Mouse (Mus musculus) granulocyte monocyte progenitor cell, adult 5-6 weeks (primary cell): Measurements from ENCODE around the gene Zbtb20. TPM values are rescaled to one million over a fixed set of nuclear protein-coding genes. Genes with fewer than 3 reads are reported as not detected.

Experiments used
- ATAC-seq: replicated peaks from 2 replicates; pipeline ENCODE4 v1.8.0; 2016; ENCODE audit warnings: mild to moderate bottlenecking, moderate TSS enrichment, inconsistent platforms; ENCODE audit not compliant: poor library complexity, severe bottlenecking
- total RNA-seq, 2 experiments: library from RNA; stranded (forward) in 1 of 2; stranded (reverse) in 1 of 2; fragments of 200-712, 200-1000 nt in 1 of 2; fragments of >200 nt in 1 of 2; fragmentation: Nextera tagmentation in 1 of 2; gene quantifications; 2 replicates each; pipeline ENCODE4 v1.2.3; 2014 to 2017

Gene Zbtb20
- total RNA-seq, 2 experiments from 2014 or later, result 6.7 to 22.0 TPM

- no peak for ATAC-seq
Observed at GRCm38 (mm10) chr16:43174815-43175214, 299.1 kb downstream of the Zbtb20 start.

GRCm38 (mm10) chr16:43181038-43181437, 305.4 kb downstream of the Zbtb20 start:
- no peak for ATAC-seq

GRCm38 (mm10) chr16:43190390-43190789, 314.7 kb downstream of the Zbtb20 start:
- ATAC-seq, result peak; percentile 78

- no peak for ATAC-seq
Observed at GRCm38 (mm10) chr16:43191060-43191850, 315.6 kb downstream of the Zbtb20 start.

GRCm38 (mm10) chr16:43193631-43194239, 318.1 kb downstream of the Zbtb20 start:
- ATAC-seq, result no peak

- no peak for ATAC-seq
Observed at GRCm38 (mm10) chr16:43217336-43218006, 341.8 kb downstream of the Zbtb20 start.

DNA sequence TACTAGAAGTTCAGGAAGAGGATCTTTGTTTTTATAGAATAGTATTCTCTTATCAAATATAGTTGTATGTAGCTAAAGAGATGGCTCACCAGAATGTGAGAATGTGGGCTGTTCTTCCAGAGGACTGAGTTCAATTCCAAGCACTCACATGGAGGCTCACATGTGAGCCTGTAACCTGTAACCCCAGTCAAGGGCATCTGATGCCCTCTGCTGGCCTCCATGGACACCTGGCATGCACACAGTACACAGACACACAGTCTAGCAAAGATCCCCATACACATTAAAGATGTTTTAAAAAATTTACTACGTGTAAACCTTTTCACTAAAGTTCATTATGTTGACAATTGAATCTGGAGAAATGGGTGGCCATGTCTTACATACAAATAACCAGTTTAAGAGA, 343.7 kb downstream of the Zbtb20 start:
- ATAC-seq, result no peak

DNA sequence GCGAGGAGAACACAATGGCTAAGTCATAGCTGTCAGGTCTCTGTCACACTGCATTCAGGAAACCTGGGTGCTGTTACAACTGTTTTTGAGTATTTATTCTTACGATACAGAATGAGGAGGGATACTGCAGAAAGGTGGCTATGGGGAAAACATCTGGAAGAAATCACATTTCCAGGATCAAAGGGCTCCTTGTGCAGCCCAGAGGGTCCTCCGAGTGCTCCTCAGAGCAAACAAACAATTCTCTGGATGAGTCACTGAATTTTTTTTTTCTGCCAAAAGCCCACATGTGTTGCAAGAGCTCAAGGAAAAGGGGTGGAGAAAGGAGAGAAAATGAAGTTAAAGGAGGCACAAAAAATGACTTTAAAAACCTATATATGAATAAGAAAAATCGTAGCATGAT, 345.6 kb downstream of the Zbtb20 start:
- ATAC-seq, result no peak

- ATAC-seq, result no peak
Observed at GRCm38 (mm10) chr16:43230253-43230652, 354.6 kb downstream of the Zbtb20 start.

DNA sequence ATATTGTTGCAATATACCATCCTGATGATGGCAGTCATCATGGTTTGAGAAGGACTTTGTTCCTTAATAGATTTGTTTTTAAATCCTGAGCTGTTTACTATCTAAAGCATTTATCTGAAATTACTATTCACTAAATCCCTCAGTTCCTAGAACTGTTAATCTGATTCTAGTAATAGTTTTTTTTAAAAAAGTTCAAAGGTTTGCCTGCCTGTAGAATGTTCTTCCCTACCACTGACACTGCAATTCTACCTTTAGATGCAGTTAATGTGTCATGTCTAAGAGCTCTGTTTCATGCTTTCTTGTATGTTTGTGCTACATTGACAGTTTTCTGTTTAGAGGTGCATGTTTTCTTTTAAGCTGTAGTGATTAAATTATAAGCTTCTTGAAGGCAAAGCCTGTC, 358.6 kb downstream of the Zbtb20 start:
- no peak for ATAC-seq

DNA sequence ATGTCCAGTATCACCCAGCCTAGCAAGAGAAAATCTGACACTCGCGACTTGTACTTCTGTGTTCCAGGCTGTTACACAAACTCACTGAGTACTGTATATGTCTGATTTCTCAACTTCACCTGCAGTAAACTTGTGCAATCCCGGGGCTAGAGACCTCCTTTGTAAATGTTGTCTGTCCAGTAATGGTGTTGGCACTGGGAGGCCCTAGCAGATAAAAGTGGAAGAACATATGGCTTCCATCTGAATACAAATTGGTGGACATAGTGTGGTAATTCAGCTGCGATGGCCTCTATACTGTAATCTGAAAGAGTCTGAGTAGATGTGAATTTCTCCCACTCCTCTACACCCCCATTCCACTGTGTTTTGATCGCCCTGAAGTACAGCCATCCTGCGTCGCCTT, 359.6 kb downstream of the Zbtb20 start:
- no peak for ATAC-seq

DNA sequence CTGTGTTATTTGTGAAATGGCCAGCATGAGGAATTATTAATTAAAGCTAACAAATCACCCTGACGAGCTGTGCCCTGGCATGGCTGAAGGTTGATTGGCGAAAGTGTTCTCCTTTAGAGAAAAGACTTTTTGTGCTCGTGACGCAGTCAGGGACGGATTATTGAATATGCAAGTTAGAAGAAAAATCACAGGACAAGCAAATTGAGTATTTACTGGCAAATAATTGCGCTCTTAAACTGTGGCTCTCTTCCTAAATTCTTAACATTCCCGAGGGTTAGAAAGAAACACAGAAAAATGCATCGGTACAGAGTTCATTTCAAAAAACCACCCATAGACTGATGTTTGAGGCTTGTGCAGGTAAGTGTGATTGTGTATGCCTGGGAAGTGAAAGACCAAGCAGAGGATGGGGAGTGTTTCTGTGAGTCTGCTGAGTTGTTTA, 360.1 kb downstream of the Zbtb20 start:
- ATAC-seq, result no peak

GRCm38 (mm10) chr16:43237551-43237950, 361.9 kb downstream of the Zbtb20 start:
- ATAC-seq, result no peak

- no peak for ATAC-seq
Observed at GRCm38 (mm10) chr16:43247026-43247425, 371.3 kb downstream of the Zbtb20 start.

DNA sequence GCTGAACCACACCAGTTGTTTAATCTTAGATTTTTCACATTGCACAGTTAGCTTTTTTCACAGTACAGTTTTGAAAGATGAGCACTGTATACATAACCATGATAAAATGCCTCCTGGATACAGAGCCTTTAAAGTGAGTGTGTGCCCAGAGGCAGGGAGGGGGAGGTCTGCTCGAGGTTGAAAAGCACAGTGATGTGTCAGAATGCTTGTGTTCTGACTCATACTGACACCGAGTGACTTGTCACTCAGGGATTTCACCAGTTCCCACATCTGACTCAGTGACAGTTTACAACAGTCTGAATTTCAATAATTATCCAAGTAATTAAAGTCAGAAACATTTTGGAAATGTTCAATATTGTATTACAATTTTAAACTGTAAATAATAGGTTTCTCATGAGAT, 377.4 kb downstream of the Zbtb20 start:
- ATAC-seq, result no peak

DNA sequence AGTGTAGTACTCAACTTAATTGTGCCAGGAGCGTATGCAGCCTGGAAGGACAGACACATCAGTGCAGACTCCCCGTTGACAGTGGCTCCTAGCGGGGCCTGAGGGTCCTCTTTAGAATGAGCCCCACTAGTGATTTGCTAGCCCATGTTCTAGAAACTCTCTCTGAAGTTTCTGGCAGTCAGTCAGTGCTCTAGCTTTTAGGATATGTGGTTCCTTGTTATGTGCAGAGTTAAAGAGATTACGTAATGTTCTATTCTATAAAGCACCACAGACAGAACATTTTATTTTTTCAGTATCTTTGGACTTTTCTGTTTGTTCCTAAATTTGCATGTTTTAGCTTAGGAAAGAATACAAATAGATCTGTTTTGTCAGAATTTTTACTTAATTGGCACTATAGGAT, 378.1 kb downstream of the Zbtb20 start:
- no peak for ATAC-seq

GRCm38 (mm10) chr16:43256191-43256899, 380.7 kb downstream of the Zbtb20 start:
- ATAC-seq, result no peak

DNA sequence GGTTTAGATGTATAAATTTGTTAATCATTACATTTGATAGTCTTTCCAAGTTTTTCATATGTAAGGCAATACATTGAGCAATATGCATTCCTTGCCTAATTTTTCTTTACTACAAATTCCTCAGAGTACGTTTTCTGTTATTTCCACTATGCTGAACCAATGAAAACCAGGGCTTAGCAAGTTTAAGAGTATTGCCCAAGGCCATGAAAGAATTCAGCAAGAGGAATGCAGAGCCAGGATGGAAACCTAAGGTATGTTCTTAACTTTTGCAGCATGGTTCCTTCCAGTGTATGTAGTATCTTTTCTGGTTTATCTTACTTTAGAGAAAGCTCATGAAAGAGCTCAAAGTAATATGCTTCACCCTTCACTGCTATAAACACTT, 381.2 kb downstream of the Zbtb20 start:
- no peak for ATAC-seq

- ATAC-seq, result no peak
Observed at GRCm38 (mm10) chr16:43259466-43259865, 383.8 kb downstream of the Zbtb20 start.

GRCm38 (mm10) chr16:43260862-43261261, 385.2 kb downstream of the Zbtb20 start:
- ATAC-seq, result no peak

DNA sequence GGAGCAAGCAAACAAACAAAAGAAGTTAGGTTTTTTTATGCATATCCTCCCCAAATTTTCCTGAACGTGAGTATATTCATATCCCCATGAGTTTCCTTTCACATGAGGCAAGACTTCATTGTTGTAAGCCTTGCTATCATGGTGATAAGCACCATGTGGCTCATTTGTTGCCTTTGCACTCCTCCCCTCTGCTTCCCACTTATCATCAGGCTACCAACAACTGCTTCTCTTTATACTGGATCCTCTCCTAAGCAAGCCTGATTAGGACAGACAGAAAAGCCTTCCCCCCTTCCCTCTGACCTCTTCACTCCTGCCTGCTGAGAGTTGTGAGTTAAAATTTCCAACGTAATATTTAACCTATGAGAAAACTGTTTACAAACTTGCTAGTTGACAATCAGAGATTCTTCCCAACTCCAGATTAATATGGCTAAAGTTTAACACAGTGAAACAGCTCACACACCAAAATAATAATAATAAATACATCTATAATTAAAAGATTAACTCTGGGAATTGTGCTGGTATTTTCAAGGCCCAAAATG, 398.4 kb downstream of the Zbtb20 start:
- ATAC-seq, result no peak
